Mouse (Mus musculus) testis, adult 2 months (tissue): ENCODE measurements around the gene Anp32a. TPM values are rescaled to one million over a fixed set of nuclear protein-coding genes. Genes with fewer than 3 reads are reported as not detected.

ENCODE experiments used
- H3K27ac ChIP-seq: fragments of 200-500 bp; 2 replicates; pipeline ENCODE4 v1.5.1; 2012; ENCODE audit warnings: low read depth, low read length; ENCODE audit not compliant: control insufficient read depth, insufficient read depth
- H3K27me3 ChIP-seq: fragments of 200-500 bp; 2 replicates; pipeline ENCODE4 v1.6.1; 2012; ENCODE audit warnings: mild to moderate bottlenecking, low read length, moderate library complexity; ENCODE audit not compliant: control insufficient read depth, insufficient read depth
- H3K36me3 ChIP-seq: fragments of 200-500 bp; 2 replicates; pipeline ENCODE4 v1.6.1; 2012; ENCODE audit warnings: mild to moderate bottlenecking, low read length; ENCODE audit not compliant: control insufficient read depth, insufficient read depth
- H3K4me1 ChIP-seq: fragments of 200-500 bp; 2 replicates; pipeline ENCODE4 v1.6.1; 2012; ENCODE audit warnings: low read length; ENCODE audit not compliant: control insufficient read depth, insufficient read depth
- H3K4me3 ChIP-seq: fragments of 200-500 bp; 2 replicates; pipeline ENCODE4 v1.5.1; 2012; ENCODE audit warnings: low read depth, mild to moderate bottlenecking, low read length, moderate library complexity, mixed read lengths; ENCODE audit not compliant: control insufficient read depth
- CTCF ChIP-seq: fragments of 200-500 bp; IDR thresholded peaks from 2 replicates; pipeline ENCODE4 v1.5.1; 2012; ENCODE audit warnings: low read depth, mild to moderate bottlenecking, inconsistent platforms, low read length, moderate library complexity; ENCODE audit not compliant: control insufficient read depth, insufficient read depth, insufficient replicate concordance
- POLR2A ChIP-seq: fragments of 200-500 bp; IDR thresholded peaks from 2 replicates; pipeline ENCODE4 v1.6.1; 2012; ENCODE audit warnings: low read depth, mild to moderate bottlenecking, inconsistent platforms, low read length, moderate library complexity; ENCODE audit not compliant: control insufficient read depth
- polyA plus RNA-seq: library from polyadenylated mRNA; depleted of rRNA; stranded (reverse); fragments of >200 nt; gene quantifications from 2 replicates; pipeline ENCODE4 v1.2.3, GENCODE M21; 2012

Anp32a gene
- polyA plus RNA-seq, 1 experiment: 7.2 TPM

- Histone ChIP-seq H3K4me1 (peaks cover 31% of the 10 kb centered on the region), H3K36me3 (no peaks in the 10 kb centered on the region), H3K4me3 (no peak overlapping the region), H3K27ac (no peak overlapping the region), H3K27me3 (no peaks in the 10 kb centered on the region)
- TF ChIP-seq CTCF (no peak), POLR2A (no peak)
Observed at GRCm38 (mm10) chr9:62365326-62366080, 24.4 kb downstream of the Anp32a start.

- no peaks in the 10 kb centered on the region for H3K27me3 ChIP-seq
- peak overlapping the region; percentile 63 for H3K27ac ChIP-seq
- H3K36me3 ChIP-seq: no peaks in the 10 kb centered on the region
- no peak overlapping the region for H3K4me3 ChIP-seq
- H3K4me1 ChIP-seq: peaks cover 31% of the 10 kb centered on the region
- TF ChIP-seq POLR2A: no peak
- no peak for TF ChIP-seq CTCF
Observed at GRCm38 (mm10) chr9:62366478-62367458, 25.7 kb downstream of the Anp32a start.

DNA sequence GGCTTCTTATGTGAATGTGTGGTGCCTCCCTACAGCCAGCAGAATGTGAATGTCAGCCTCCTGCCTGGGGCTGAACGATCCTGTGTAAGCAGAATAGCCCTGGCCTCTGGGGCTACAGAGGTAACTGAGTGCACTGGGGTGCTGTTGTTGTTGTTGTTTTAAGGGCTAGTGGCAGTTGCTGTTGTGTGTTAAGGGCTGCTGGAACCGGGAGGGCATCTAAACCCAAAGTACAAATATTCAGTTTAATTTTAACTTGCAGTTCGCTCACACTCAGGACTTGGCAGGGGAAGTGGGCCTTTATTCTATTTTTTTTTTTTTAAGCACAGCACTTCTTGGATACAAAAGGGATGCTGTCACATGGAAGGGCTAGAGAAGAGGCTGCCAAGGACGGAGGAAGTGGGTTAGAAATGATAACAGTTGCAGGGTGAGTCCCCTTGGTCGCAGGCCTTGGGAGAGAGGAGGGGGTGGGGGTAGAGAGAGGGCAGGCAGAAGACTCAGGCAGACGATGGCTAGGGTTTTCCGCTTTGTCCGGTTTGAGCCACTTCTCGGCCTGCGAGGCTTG, 26.5 kb downstream of the Anp32a start:
- Histone ChIP-seq H3K27me3 (no peaks in the 10 kb centered on the region), H3K4me1 (peaks cover 31% of the 10 kb centered on the region), H3K4me3 (no peak overlapping the region), H3K36me3 (no peaks in the 10 kb centered on the region), H3K27ac (peak overlapping the region; percentile 63)
- TF ChIP-seq CTCF: no peak
- TF ChIP-seq POLR2A: no peak

DNA sequence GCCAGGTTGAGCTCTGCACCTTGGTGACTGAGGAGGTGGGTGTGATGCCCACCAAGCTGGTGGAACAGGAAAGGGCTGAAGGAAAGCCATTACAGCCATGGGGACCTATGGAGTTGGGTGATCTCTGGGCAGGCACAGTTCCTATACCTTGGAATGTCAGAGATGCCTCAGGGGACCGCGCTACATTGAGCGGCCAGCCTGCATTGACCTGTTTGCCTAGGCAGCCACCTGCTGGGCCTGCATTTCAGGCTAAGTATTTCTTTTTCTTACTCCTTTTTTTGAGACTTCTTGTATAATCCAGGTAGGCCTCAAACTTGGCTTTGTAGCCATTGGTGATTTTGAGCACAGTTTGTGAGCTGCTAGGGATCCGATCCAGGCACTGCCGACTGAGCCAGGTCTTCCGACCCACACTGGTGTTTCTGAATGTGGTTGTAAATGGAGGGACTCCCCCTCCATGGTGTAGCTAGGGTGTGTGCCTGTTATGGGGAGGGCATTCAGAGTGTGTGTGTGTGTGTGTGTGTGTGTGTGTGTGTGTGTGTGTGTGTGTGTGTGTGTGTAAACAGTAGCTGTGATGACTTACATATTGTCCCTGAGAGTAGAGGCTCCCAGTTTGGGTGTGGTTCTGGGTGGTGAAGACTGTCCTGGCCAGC, 27.3 kb downstream of the Anp32a start:
- TF ChIP-seq CTCF (no peak), POLR2A (no peak)
- Histone ChIP-seq H3K4me1 (peaks cover 28% of the 10 kb centered on the region), H3K27me3 (no peaks in the 10 kb centered on the region), H3K27ac (no peak overlapping the region), H3K36me3 (no peaks in the 10 kb centered on the region), H3K4me3 (no peak overlapping the region)

DNA sequence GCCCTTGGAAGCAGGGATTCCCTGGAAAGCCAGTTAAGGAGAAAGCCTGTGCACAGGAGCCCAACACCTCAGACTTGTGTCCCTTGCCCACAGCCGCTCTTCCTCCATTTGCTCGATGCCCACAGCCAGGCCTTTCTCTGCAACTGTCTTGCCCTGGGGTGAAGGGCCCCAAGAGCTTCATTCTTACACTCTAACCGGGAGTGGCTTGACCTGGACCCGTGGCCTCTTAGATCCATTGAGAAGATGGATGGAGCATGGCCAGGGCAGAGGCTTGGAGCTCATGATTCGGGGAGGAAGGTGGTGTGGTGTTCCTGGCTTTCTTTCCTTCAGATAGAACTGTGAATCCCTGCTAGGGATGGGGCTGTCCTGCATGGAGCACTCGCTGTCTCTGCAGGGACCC, 28.1 kb downstream of the Anp32a start:
- Histone ChIP-seq H3K4me1 (peaks cover 21% of the 10 kb centered on the region), H3K27me3 (no peaks in the 10 kb centered on the region), H3K4me3 (no peak overlapping the region), H3K36me3 (no peaks in the 10 kb centered on the region), H3K27ac (no peak overlapping the region)
- no peak for TF ChIP-seq POLR2A
- no peak for TF ChIP-seq CTCF

GRCm38 (mm10) chr9:62370186-62370585, 29.1 kb downstream of the Anp32a start:
- Histone ChIP-seq H3K27ac (no peak overlapping the region), H3K36me3 (no peaks in the 10 kb centered on the region), H3K4me3 (no peak overlapping the region), H3K4me1 (peaks cover 15% of the 10 kb centered on the region), H3K27me3 (no peaks in the 10 kb centered on the region)
- TF ChIP-seq POLR2A: no peak
- TF ChIP-seq CTCF: no peak
